Mouse (Mus musculus): Measurements from ENCODE around the gene Tmem42.

The Tmem42 gene

GRCm38 (mm10) chr9:123020995-123021631 is at the start of gene Tmem42:
Tmem42 (plus strand) TSS chr9:123021326.
- DNase-seq (ENCODE audit: inconsistent ontology term), result peak; percentile 93

- no peak for DNase-seq (ENCODE audit: inconsistent ontology term)
Observed at GRCm38 (mm10) chr9:122998406-122999192, 22.5 kb upstream of the Tmem42 start.

GRCm38 (mm10) chr9:122999193-122999586 is 21.9 kb upstream of the Tmem42 start:
- DNase-seq (ENCODE audit: inconsistent ontology term), result no peak

- DNase-seq (ENCODE audit: inconsistent ontology term), result no peak
Observed at GRCm38 (mm10) chr9:123004718-123005117, 16.4 kb upstream of the Tmem42 start.

DNA sequence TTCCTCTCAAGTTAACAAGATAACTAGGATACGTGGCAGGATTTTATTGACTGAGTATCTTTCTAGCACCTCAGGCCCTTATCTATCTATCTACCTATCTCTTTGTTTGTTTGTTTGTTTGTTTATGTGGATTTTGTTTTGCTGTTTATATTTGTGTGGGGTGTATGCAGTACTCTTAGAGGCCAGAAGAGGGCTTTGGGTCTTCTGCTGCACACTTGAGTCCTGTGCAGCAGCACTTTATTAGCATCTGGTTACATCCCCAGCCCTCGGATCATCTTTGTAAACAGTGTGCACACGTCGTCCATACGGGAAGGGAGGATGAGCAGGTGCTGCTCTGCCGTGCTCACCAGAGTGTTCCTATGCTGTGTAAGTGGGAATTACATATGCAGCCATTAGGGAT is 15.1 kb upstream of the Tmem42 start:
- DNase-seq (ENCODE audit: inconsistent ontology term), result no peak

GRCm38 (mm10) chr9:123021636-123022379 is 682 bp downstream of the Tmem42 start:
- no peak for DNase-seq (ENCODE audit: inconsistent ontology term)

DNA sequence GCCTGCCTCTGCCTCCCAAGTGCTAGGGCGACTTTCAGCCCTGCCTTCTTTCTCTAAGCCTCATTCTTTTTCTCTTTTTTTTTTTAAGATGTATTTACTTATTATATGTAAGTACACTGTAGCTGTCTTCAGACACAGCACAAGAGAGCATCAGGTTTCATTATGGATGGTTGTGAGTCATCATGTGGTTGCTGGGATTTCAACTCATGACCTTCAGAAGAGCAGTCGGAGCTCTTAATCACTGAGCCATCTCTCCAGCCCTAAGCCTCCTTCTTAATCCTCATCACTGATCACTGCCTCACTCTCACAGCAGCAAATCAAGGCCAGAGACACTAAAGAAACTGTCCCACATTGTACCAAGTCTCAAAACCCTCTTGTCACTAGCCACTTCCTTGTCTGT is 3.1 kb downstream of the Tmem42 start:
- DNase-seq (ENCODE audit: inconsistent ontology term), result no peak

DNA sequence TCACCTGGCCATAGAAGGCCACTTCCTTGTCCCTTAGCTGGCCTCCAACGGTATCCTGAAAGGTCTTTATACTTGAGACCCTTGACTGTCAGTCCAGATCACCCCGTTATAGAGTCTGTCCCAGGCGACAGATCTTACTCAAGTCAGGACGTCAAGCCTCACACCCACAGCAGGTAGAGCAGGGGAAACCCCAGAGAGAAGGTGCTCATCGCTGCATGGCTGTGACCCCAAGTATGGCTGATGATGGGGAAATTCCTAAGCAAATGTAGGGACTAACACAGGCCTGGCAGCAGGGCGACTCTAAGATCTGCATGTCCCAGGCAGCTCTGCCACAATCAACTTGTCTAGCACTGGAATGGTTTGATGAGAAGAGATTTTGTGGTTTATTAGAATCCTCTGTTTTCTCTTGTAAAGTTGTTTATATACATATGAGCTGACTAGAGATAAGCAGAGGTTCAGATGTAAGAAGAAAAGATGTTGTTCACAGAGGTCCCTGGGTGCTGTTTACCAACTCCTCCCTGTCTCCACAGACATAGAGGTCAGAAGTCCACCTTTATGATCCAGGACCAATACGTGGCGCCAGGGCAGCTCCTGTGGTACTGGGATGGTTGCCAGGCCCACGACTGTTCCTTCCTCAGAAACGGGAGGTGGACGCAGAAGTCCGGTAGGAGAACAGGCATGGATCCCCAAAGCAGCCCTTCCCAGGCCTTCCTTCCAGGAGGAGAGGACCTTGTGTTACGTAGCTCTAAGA is 10.5 kb downstream of the Tmem42 start:
- no peak for DNase-seq (ENCODE audit: inconsistent ontology term)

DNA sequence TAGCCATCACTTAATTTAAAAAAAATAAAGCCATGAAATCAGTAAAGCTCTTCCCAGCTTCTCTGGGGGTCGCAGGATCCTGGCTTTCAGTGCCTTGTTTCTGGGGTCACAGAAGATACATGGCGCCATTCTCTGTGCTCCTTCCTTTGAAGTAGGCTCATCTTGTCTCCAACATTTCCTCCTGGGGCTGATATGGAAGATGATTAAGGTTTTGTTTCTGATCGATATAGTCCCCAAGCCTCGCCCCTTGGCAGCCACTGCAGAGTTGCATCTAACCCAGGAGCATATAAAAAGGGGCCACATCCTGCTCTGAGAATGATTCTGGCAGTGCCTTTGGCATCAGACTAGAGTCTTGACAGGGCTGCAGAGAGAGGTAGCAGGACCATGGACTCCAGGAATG is 13.3 kb downstream of the Tmem42 start, which contains the start of gene Tgm4:
Tgm4 (plus strand) TSS at position 301 of the 400 bp plus-strand sequence.
- DNase-seq (ENCODE audit: inconsistent ontology term), result no peak

DNA sequence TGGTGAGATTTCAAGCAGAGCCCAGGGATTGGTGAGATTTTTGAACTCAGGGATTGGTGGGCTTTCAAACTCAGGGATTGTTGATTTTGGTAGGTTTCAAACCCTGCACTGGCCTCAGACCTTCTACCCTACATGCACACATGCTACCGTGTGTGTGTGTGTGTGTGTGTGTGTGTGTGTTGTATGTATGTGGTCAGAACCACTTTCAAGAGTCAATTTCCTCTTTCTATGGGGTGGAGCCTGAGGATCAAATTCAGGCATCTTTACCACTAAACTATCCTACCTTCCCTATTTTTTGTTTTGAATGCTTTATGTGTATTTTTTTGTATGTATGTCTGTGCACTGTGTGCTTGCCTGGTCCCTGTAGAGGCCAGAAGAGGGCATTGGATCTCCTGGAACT is 26.5 kb downstream of the Tmem42 start:
- no peak for DNase-seq (ENCODE audit: inconsistent ontology term)

- no peak for DNase-seq (ENCODE audit: inconsistent ontology term)
Observed at GRCm38 (mm10) chr9:123058724-123059292, 37.7 kb downstream of the Tmem42 start.

GRCm38 (mm10) chr9:123060172-123060571 is 39.0 kb downstream of the Tmem42 start:
- no peak for DNase-seq (ENCODE audit: inconsistent ontology term)

Measured in Muller cell, postnatal 12 days (primary cell).